Mouse (Mus musculus): ENCODE data around the gene Rnf43.

Rnf43 gene

GRCm38 (mm10) chr11:87761806-87762701, 99.5 kb downstream of the Rnf43 start:
- DNase-seq: no peak

GRCm38 (mm10) chr11:87762702-87763385, 100.3 kb downstream of the Rnf43 start:
- DNase-seq: no peak

GRCm38 (mm10) chr11:87763511-87763987, 101.0 kb downstream of the Rnf43 start:
- peak; percentile 47 for DNase-seq

GRCm38 (mm10) chr11:87763988-87764876, 101.7 kb downstream of the Rnf43 start:
- DNase-seq: peak; percentile 32

GRCm38 (mm10) chr11:87768745-87769144, 106.2 kb downstream of the Rnf43 start:
- no peak for DNase-seq

- peak; percentile 78 for DNase-seq
Observed at GRCm38 (mm10) chr11:87770989-87771388, 108.5 kb downstream of the Rnf43 start.

GRCm38 (mm10) chr11:87772354-87772753, 109.8 kb downstream of the Rnf43 start:
- DNase-seq: no peak

GRCm38 (mm10) chr11:87778100-87778765, 115.7 kb downstream of the Rnf43 start:
- DNase-seq: peak; percentile 86

- no peak for DNase-seq
Observed at GRCm38 (mm10) chr11:87778915-87779314, 116.4 kb downstream of the Rnf43 start.

- DNase-seq: no peak
Observed at GRCm38 (mm10) chr11:87779392-87779791, 116.9 kb downstream of the Rnf43 start.

GRCm38 (mm10) chr11:87780130-87780529, 117.6 kb downstream of the Rnf43 start:
- no peak for DNase-seq

Data from lung, postnatal 10 days (tissue).